Mouse (Mus musculus): ENCODE results near the gene Zar1.
A peak's percentile ranks its signal among the peaks of the same experiment; 100 is the strongest.

- TF ChIP-seq CTCF (IDR thresholded peaks at IDR 0.05; ENCODE audit: insufficient read depth, low read length) (peak; percentile 63), POLR2A (IDR thresholded peaks at IDR 0.05; ENCODE audit: borderline replicate concordance, extremely low read depth, low read depth, low read length) (no peak)
These were observed 20.0 kb upstream of the Zar1 start for GRCm38 (mm10) chr5:72601006-72601405.

Measured in lung, adult 2 months (tissue).